ENCODE assay signal across 19 mouse cellular contexts in genomic region chr1:96866002-96866401, GRCm38 (mm10). TPM values are rescaled to one million over a fixed set of nuclear protein-coding genes. Genes with fewer than 3 reads are reported as not detected.
A peak's percentile ranks its signal among the peaks of the same experiment; 100 is the strongest.
DNase-seq lines count a peak whose midpoint lies in the region; ATAC-seq and TF ChIP-seq lines count a peak whose summit lies in the region.
"Had no signal": no experiment of that assay in that cellular context is flagged by ENCODE, and none has a peak within 500 bp of the region (broad histone marks: within the 10 kb centered on the region; RNA-seq: fewer than 3 reads in every experiment).

No protein-coding gene starts in this region.

- H3K27me3 ChIP-seq in liver, embryonic 14.5 days (ENCODE audit: control insufficient read depth, insufficient read depth, low read length), result no peaks in the 10 kb centered on the region
- peaks cover 4% of the 10 kb centered on the region; the same call in 1 of the 2 replicates for H3K27me3 ChIP-seq in liver, embryonic 12.5 days (replicated peaks)
- no peaks in the 10 kb centered on the region for H3K27me3 ChIP-seq in liver, embryonic 15.5 days
- H3K27me3 ChIP-seq: forebrain, embryonic 15.5 days; hindbrain, embryonic 15.5 days had no signal

- H3K4me2 ChIP-seq in liver, embryonic 14.5 days (ENCODE audit: low read depth), result no peak overlapping the region
- no peak overlapping the region for H3K4me2 ChIP-seq in liver, embryonic 12.5 days
- no peak overlapping the region for H3K4me2 ChIP-seq in liver, embryonic 15.5 days
- H3K4me2 ChIP-seq: embryonic facial prominence, embryonic 12.5 days; forebrain, embryonic 15.5 days; heart, embryonic 13.5 days; hindbrain, embryonic 15.5 days had no signal

- H3K27ac ChIP-seq in liver, embryonic 14.5 days, result no peak overlapping the region
- H3K27ac ChIP-seq in liver, embryonic 12.5 days, result no peak overlapping the region
- no peak overlapping the region for H3K27ac ChIP-seq in liver, embryonic 15.5 days (replicated peaks)
- H3K27ac ChIP-seq: embryonic facial prominence, embryonic 12.5 days; forebrain, embryonic 15.5 days; heart, embryonic 13.5 days; hindbrain, embryonic 15.5 days had no signal

- intact Hi-C loops in left cerebral cortex, postnatal 10 days (cut with DNase I), result no loop called here

- WGBS in liver, embryonic 14.5 days (ENCODE audit: insufficient replicate concordance), result 60% methylated on average over 4 of the region's 4 CpGs
- 59% methylated on average over 4 of the region's 4 CpGs for WGBS in liver, embryonic 12.5 days (ENCODE audit: insufficient replicate concordance)
- WGBS in liver, embryonic 15.5 days (ENCODE audit: insufficient replicate concordance), result 55% methylated on average over 4 of the region's 4 CpGs

- peak; percentile 28 to 36 (median 35) for DNase-seq in liver, embryonic 14.5 days (ENCODE audit: low read depth in 3 of 3, low spot score in 3 of 3)
- DNase-seq in left cerebral cortex, adult 18-20 months (ENCODE audit: low spot score in 2 of 2), result no peak
- no peak for DNase-seq in left cerebral cortex, postnatal 10 days (ENCODE audit: extremely low spot score in 1 of 2, low spot score in 2 of 2)
- DNase-seq: adrenal gland, adult 2 months; adrenal gland, postnatal 25 days; cerebellum, adult 2 months; cerebellum, postnatal 10 days; gastrocnemius, postnatal 10 days; heart, postnatal 36 days had no signal

- H3K9ac ChIP-seq in liver, embryonic 14.5 days (replicated peaks), result no peak overlapping the region
- no peak overlapping the region for H3K9ac ChIP-seq in liver, embryonic 12.5 days
- H3K9ac ChIP-seq in liver, embryonic 15.5 days, result no peak overlapping the region
- H3K9ac ChIP-seq: embryonic facial prominence, embryonic 12.5 days; forebrain, embryonic 15.5 days; heart, embryonic 13.5 days; hindbrain, embryonic 15.5 days had no signal

- no peaks in the 10 kb centered on the region; a peak in 1 of 4 replicates for H3K4me1 ChIP-seq in liver, embryonic 14.5 days (replicated peaks; ENCODE audit: control insufficient read depth in 2 of 2, insufficient read depth in 2 of 2, low read length in 1 of 2)
- no peaks in the 10 kb centered on the region for H3K4me1 ChIP-seq in liver, embryonic 12.5 days
- no peaks in the 10 kb centered on the region; the same call in 1 of the 2 replicates for H3K4me1 ChIP-seq in liver, embryonic 15.5 days (replicated peaks)
- H3K4me1 ChIP-seq: embryonic facial prominence, embryonic 12.5 days; forebrain, embryonic 15.5 days had no signal

- TF ChIP-seq EP300 in liver, embryonic 14.5 days (IDR thresholded peaks at IDR 0.05; ENCODE audit: low read depth), result no peak

- TF ChIP-seq CTCF in liver, embryonic 14.5 days (IDR thresholded peaks at IDR 0.05; ENCODE audit: low read depth), result no peak

- no peaks in the 10 kb centered on the region for H3K36me3 ChIP-seq in liver, embryonic 14.5 days (replicated peaks; ENCODE audit: control insufficient read depth, insufficient read depth, low read depth)
- no peaks in the 10 kb centered on the region for H3K36me3 ChIP-seq in liver, embryonic 12.5 days
- H3K36me3 ChIP-seq in liver, embryonic 15.5 days (replicated peaks), result no peaks in the 10 kb centered on the region
- H3K36me3 ChIP-seq: embryonic facial prominence, embryonic 12.5 days; forebrain, embryonic 15.5 days; heart, embryonic 13.5 days; hindbrain, embryonic 15.5 days had no signal

- no peak overlapping the region for H3K4me3 ChIP-seq in liver, embryonic 14.5 days (ENCODE audit: insufficient read depth in 1 of 2, low read depth in 2 of 2, low read length in 2 of 2)
- H3K4me3 ChIP-seq in liver, embryonic 12.5 days, result no peak overlapping the region
- H3K4me3 ChIP-seq in liver, embryonic 15.5 days (replicated peaks), result no peak overlapping the region
- H3K4me3 ChIP-seq: embryonic facial prominence, embryonic 12.5 days; forebrain, embryonic 15.5 days; heart, embryonic 13.5 days; hindbrain, embryonic 15.5 days had no signal

- no peaks in the 10 kb centered on the region for H3K9me3 ChIP-seq in liver, embryonic 14.5 days (ENCODE audit: control insufficient read depth, low read length)
- H3K9me3 ChIP-seq in liver, embryonic 12.5 days (replicated peaks), result no peaks in the 10 kb centered on the region
- no peaks in the 10 kb centered on the region for H3K9me3 ChIP-seq in liver, embryonic 15.5 days (replicated peaks)
- H3K9me3 ChIP-seq: embryonic facial prominence, embryonic 12.5 days; forebrain, embryonic 15.5 days; heart, embryonic 13.5 days; hindbrain, embryonic 15.5 days had no signal

- no peak for ATAC-seq in liver, embryonic 14.5 days (ENCODE audit: insufficient read depth)
- no peak for ATAC-seq in liver, embryonic 12.5 days
- peak; percentile 61 for ATAC-seq in liver, embryonic 15.5 days (ENCODE audit: insufficient read depth)
- ATAC-seq in megakaryocyte progenitor cell, adult 5-6 weeks (replicated peaks; ENCODE audit: poor library complexity), result peak; percentile 98
- ATAC-seq: forebrain, embryonic 15.5 days had no signal

RNA-seq across cellular contexts. Expression of gene Slco4c1, which starts 6.0 kb away (rescaled TPM):
- 0.26 and 0.30 TPM in 2 replicates for polyA plus RNA-seq in liver, embryonic 14.5 days (2012; rRNA removed)
- 0.52 and 0.83 TPM in 2 replicates for polyA plus RNA-seq in liver, embryonic 14.5 days (2014; fragmentation: Nextera tagmentation; extraction: Ambion mirVana)
- 0.29 and 0.42 TPM in 2 replicates for polyA plus RNA-seq in liver, embryonic 12.5 days (2016; fragmentation: Nextera tagmentation; extraction: Ambion mirVana)
- polyA plus RNA-seq in liver, embryonic 15.5 days (2015; fragmentation: Nextera tagmentation; extraction: Ambion mirVana), result 1.5 and 1.6 TPM in 2 replicates
- total RNA-seq in megakaryocyte progenitor cell, adult 5-6 weeks (2015), result 3.3 and 3.6 TPM in 2 replicates
- 1.7 and 2.1 TPM in 2 replicates for total RNA-seq in megakaryocyte progenitor cell, adult 5-6 weeks (2017)
- total RNA-seq in left cerebral cortex, adult 18-20 months (2021), result 1 to 10 TPM; 1.7 to 2.1 TPM
- 1 to 10 TPM; 2.4 to 2.9 TPM for total RNA-seq in left cerebral cortex, postnatal 10 days (2021)
- total RNA-seq: adrenal gland, adult 2 months; adrenal gland, postnatal 25 days; heart, adult 8-10 months; heart, postnatal 36 days had no signal
- polyA plus RNA-seq: adrenal gland, adult 2 months; forebrain, embryonic 11.5 days; hindbrain, embryonic 11.5 days had no signal

Comparison
In these comparisons a context has a peak if more than half of its experiments do, and no peak if none do; other contexts are left out.
1. ATAC-seq: peak in liver, embryonic 15.5 days (single experiment) and megakaryocyte progenitor cell, adult 5-6 weeks (single experiment); none in liver, embryonic 14.5 days (single experiment) and liver, embryonic 12.5 days (single experiment).
2. DNase-seq: peak in liver, embryonic 14.5 days (3 of 3); none in left cerebral cortex, adult 18-20 months (0 of 2) and left cerebral cortex, postnatal 10 days (0 of 2).